Mouse (Mus musculus) neural tube, embryonic 10.5 days (tissue): ENCODE measurements around the gene St3gal3.

ENCODE experiments used
- DNase-seq: peaks from one replicate; pipeline ENCODE4 v3.0.0-alpha.2; 2017; ENCODE audit warnings: low spot score; ENCODE audit errors: extremely low spot score

Gene St3gal3

DNA sequence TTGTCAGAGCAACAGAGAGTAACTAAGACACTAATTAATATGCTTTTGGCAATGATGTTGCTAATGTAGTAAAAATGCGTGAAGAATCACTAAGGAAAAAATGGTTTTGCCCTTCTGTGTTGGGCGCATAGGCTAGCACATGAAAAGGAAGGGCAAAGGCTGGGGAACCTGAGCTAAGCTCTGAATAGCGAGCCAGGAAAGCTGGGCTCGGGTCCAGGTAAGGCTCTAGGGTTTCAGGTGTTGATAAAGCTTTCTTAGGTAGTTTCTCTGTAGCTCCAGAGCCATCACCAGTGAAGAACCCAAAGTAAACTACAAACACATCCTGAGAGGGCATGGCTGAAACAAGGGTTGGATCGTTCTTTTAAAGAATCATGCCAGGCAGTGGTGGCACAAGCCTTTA is 6.8 kb upstream of the St3gal3 start:
- no peak for DNase-seq

DNA sequence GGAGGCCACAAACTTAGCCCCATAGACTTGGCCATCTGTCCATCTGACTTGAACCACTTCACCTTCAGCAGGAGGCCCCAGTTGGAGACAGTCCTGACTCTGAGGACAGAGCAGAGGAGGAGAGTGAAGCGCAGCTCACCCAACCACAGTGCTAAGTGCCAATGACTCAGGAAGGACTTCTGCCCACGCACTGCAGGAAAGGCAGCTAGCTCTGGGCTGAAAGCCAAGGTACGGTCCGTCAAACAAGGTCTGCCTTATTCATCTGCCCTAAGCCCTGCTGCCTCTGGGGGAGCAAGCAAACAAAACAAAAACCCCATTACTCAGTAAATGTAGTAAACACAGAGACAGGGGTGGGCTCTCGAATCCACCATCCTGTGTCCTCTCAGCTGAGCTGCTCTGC is 4.2 kb upstream of the St3gal3 start:
- DNase-seq = no peak

DNA sequence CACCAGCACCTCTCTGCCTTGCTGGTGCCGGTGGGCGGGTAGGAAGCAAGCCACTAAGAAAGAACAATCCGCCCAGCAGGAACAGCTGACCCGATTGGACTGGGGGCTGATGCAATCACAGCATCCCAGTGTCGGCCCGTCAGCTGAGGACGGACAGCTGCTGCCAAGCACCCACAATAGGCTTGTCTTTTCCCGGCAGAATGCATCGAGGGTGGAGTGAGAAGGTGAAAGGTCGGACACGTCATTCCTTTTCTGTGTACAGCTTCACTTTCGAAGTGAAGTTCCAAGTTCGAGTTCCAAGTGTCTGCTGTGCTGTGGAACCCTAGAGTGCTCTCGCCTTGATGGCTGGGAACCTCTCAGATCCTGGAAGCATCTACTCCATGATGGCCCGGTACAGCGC is 3.1 kb upstream of the St3gal3 start:
- no peak for DNase-seq

DNA sequence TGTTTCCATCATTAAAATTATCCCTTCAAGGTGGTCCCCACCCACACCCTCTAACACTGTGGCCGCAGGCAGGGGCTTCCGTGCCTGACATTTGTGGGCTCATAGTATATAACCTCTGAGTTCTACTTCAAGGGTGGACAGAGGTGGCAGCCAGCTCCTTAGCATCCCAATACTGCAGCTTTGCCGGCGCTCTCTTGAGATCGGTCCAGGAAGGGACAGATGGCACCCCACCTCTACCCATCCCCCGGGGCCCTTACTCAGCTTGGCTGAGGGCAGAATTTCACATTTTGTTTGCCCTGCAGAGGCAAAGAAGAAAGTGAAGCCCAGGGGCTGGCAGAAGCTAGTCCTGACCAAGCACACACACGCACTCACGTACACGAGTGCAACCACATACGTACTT is 2.6 kb upstream of the St3gal3 start:
- DNase-seq = no peak

DNA sequence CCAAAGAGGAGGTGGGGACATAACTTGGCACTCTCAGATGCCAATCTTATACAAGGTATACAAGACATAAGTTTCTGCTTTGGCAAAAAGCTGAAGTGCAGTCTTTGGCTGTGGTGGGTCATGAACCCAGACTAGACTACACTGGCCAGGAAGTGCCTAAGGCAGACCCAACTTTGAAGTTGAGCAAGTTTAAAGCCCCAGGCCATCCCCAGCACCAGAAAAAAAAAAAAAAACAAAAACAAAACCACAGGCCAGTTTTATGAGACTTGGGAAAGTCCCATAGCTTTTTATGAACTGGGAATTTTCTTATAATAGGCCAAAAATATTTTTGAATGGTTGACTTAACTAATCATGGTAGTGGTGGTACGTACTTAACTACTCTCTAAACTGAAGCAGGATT is 700 bp upstream of the St3gal3 start:
- DNase-seq = no peak

DNA sequence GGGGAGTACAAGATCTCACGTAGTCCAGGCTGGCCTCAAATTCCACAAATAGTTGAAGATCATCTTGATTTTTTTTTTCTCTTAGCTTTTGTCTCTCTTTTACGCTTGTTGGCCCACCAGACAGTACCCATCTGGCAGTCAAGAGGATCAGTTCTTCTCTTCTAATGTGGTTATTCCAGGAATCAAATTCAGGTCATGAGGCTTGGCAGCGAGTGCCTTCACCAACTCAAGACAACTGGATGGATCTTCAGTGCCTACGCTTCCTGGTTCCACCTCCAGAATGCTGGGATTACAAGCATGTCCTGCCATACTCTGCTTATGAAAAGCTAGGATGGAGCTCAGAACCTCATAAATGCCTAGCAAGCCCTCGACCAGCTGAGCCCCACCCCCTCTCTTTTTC is 3.4 kb downstream of the St3gal3 start:
- DNase-seq = no peak

DNA sequence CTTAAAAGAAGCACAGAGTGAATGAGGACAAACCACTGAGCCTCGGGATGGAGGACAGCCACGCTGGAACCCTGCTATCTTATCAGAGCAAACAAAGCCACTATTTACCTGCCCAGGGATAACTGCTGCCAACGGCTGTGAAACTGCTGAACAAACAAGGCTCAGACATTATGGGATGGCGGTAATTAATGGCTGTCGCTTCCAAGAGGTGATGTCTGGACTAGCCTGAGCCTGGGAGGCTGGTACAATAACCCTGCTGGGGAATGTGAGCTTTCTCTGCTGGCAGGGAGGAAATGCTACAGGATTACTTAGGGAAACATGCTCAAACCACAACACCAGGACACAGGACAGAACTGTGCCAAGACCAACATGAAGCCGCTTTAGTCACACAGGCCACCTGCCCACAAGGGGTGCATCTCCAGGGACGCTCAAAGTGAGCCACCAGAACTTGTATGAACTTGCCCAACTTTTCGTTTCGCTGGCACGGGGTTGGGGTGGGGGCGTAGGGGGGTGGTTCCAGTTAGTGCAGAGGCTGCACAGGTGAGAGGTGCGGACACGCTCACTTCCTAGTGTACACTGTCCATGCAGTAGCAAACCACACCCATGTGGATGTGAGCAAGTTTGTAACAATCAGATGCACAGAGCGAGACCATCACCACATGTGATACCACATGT is 11.5 kb downstream of the St3gal3 start:
- no peak for DNase-seq

DNA sequence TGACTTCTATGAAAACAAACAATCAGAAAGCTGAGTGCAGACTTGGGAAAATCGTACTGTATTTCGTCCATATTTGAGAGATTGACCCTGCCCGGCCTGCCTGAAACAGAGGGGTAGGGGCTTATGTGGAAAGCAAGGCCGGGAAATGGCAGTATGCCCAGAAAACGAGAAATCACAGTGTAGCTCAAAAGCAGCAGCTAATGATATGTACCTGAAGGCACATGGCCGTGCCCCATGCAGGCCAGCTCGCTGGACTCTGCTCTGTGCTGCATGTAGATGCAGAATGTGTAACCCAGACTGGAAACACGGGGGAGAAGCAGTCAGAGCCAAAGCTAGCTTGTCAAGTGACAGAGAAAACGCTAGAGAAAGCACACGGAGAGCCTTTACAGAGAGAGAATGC is 12.6 kb downstream of the St3gal3 start:
- DNase-seq = no peak

DNA sequence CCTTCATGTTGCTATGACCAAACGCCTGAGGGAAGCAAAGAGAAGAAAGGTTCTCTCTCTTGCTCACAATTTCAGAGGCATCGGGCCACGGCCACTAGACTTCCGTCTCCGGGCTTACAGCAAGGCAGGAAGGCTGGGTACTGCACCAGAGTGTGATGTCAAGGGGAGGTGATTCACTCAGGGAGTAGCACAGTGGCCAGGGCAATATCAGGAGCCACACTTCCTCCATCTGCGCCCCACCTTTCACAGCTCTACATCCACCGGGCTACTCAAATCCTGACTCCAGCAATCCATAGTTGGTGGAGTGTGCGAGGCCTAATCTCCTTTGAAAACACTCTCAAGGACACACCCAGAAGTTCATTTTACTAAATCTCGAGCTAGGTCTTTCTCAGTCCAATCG is 17.1 kb downstream of the St3gal3 start:
- no peak for DNase-seq

DNA sequence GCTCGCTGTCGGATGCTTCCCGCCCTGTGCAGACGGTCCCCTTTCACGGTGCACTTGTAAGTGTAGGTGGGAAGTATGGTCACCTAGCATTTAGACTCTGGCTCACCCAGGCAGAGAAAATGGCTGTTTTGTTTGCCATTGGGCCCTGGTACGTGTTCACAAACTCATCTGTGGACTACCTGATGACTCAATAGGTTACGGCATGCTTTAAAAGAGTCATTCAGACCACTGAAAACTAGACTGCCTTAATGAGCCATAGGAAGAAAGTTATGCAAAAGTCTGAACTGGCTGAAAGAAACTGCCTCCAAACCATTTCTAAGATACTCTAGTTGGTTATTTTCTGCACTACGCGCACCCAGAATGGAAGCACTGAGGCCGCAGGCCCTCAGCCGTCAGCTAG is 18.6 kb downstream of the St3gal3 start:
- DNase-seq = no peak

DNA sequence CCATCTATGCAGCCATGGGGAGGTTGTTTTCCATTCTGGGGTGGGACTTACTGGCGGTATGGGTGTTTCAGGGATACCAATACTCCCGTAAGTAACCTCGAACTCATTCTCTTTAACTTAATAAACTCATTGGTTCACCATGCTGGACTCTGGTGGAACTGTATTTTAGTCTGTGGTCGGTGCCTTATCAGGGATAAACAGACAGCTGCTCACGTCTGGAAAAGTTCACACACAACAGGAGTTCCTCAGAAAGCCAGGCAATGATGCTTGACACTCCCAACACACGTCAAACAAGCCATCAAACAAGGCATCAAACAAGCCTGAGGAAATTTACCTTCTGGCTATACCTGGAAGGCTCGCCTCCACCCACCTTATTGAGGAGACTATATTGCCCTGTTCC is 19.6 kb downstream of the St3gal3 start:
- DNase-seq = no peak

DNA sequence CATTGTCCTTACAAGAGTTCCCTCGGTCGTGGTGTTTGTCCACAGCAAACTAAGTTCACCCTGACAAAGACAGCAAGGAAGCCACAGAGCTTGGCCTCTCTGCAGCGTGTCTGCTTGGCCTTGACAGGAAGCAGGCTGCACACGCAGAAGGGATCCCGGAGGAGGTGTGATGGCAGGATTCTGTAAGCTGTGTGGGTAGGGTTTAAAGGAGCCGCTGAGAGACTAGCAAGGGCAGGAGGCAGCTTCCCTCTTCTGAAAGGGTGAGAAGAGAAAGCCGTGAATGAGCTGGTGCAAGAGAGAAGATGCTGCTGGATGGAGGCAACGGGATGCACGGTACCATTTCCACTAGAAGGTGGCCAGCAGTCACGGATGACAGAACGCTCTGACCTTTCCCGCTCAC is 22.1 kb downstream of the St3gal3 start:
- no peak for DNase-seq

DNA sequence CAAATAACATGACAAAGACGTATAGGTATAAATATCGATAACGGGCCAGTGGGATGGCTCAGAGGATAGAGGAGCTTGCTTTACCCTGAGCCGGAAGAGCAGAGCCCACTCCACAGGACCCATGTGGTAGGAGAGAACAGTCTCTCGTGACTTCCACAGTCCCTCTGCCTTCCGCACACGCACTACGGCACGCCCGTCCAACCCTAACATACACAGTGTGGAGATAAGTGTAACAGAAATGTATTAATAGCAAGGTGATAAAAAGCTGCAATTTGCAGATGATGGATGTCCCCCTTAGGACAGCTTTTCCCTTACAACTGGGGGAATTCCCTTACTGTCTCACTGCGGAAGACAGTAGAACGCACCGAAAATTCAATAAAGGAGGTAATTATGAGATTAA is 25.1 kb downstream of the St3gal3 start:
- no peak for DNase-seq

DNA sequence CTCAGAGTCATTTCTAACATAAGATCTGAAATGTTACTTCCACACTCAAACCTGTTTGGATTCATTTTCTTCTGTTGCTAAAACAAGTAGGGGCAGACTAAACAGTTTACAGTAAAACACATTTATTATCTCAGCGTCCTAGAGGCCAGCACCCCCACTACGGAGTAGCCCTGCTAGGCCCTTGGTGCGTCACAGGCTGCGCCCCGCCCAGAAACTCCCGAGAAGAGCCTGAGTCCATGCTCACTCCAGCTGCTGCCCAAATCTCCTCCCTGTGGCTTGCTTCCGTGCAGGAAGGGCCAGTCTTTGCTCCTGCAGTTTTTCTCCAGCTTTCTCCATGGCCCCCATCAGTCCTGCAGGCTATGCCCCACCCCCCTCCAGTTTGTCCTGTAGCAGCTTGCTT is 25.9 kb downstream of the St3gal3 start:
- DNase-seq = no peak

DNA sequence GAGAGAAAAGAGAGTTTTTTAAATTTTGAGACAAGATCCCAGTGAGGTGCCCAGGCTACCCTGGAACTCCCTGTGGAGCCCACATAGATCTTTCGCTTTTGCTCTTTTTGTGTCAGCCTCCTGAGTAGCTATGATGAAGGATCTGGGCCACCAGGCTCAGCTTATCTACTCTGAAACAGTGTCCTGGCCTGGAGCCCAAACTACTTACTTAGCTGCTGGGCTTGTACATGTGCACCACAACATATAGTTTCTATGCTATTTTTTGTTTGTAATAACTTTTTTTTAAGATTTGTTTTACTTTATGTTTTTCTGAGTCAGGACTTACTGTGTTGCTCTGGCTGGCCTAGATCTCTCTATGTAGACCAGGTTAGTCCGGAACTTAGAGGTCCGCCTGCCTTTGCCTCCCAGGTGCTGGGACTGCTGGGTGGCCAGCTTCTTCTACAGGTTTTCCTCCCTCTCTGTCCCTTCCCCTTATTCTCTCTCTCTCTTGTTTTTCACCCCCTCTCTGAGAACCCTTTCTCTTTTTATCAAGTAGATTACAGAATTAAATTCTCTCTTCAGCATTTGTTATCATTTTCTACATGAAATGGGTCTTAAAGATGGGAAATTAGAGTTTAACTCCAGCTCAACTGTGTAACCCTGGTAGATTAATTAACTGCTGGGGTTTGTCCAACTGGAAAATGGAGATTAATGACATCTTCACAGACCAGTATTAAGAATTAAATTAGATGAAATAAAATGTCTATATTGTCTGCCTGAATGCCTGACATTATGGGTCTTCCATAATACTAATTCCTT is 29.3 kb downstream of the St3gal3 start:
- DNase-seq = no peak

DNA sequence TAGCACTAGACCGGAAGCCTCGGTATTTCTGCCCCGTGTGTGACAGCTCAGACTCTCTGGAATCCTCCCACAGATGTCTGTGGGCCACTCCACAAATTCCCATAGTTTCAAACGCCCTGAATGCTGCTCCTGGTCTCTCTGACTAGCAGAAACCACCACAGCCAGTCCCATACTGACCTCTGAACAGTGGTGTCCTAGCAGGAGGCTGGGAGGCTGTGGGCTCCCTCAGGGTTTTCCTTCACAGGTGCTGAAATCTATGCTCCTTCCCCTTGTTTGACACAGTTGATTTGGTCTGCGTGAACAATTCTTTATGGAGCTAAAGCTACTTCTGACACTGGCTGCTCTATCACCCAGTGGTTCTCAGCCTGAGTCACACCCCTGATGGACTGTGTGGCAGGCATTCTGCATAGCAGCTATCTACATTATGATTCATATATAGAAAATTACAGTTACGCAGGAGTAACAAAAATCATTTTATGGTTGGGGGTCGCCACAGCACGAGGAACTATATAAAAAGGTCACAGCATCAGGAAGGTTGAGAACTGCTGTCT is 31.4 kb downstream of the St3gal3 start:
- no peak for DNase-seq

DNA sequence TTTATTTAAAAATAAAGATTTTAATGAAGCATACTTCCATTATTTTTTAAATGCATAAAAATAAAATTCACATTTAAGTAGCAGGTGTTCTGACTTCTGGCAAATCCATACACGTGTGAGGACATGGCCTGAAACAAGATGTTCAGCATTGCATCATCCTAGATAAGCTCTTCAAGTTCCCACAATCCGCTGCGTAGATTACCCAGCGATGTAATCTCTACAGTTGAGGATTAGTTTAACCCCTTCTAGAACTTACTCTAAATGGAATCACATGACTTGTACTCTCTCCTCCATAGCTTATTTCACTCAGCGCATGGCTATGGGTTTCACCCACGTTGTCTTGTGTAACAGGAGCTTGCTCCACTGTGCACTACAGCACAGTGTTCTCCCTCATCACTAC is 33.2 kb downstream of the St3gal3 start:
- DNase-seq = no peak

DNA sequence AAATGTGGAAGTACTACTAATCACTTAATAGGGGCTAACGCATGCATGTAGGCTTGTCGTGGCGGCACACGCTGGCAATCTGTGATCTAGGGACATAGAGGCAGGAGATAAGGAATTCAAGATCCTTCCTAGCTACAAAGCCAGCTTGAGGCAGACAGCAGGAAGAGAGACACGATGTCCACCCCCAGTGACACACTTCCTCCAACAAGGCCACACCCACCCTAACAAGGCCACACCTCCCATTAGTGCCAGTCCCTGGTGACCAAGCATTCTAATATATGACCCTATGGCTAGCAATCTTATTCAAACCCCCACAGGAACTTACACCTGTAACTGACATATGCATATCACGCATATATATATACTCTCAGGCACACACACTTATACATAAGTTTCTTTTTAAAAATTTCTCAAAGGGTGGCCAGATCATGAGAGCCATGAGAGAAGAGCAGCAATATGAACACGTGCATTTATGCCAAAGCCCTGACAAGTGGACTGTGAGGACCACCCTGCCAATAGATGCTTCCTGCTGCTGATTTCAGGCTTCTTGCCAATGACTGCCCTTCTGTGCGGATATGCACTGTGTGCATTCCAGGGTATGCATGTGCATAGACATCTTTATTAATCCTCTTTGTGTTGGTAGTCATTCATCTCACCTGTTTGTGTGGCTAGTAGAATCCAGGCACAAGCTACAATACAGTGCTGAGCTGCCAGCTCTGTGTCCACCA is 34.9 kb downstream of the St3gal3 start:
- no peak for DNase-seq

DNA sequence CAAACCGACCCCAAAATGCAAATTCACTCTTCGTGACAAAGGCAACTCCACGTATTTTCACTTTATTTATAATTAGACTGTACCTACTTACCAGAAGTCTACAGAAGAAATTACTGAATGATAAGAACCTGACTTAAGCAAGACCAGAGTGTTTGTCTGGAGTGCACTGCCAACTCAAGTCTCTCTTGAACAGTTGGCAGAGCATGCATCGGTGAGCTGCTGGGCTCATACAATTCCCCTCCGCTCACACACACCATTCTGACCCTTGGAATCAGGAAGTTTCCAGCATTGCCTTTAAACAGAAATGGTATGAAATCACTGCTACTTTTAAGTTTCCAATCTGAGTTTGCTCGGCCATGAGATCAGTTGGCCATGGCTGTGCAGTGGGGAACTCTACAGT is 36.1 kb downstream of the St3gal3 start:
- DNase-seq = no peak

DNA sequence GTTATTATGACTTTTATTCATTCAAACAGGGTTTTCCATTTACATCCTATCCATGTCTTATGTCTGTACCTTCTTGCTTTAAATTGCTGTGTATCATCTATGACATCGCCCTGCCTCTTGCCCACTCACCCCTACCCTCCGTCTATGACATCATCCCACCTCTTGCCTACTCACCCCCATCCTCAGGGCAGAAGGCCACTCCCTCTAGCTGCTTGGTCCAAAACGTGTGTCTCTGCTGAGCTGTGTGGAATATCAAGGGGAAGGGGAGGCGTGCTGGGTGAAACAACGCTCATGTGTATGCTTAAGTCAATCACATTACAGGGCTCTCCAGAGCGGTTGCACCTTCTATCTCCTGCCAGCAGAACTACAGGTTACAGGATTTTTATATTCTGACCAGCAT is 38.6 kb downstream of the St3gal3 start:
- no peak for DNase-seq

DNA sequence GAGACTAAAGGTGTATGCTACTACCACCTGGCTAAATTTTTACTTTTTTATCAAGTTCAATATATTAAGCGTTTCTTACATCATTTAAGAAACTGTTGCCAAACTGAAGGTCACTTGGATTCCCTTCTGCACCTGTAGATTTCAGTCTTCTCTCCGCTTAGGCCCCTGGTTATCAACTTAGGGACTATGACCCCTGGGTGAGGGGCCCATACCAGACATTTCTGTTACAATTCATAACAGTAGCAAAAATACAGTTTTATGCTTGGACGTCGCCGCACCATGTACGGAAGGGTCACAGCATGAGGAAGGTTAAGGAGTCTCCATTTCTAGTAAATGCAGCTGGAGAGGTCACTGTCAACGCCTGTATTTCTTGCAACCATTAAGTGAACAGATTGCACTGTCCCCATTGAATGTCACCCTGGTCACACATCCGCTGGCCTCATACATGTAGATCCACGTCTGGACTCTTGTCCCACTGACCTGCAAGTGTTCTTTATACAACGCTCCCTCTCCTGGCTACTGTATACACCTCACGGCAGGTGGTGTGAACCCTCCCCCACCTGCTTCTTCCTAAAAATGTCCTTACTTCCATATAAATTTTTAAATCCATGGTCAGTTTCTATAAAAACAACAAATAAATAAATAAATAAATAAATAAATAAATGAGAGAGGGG is 41.8 kb downstream of the St3gal3 start:
- DNase-seq = no peak

DNA sequence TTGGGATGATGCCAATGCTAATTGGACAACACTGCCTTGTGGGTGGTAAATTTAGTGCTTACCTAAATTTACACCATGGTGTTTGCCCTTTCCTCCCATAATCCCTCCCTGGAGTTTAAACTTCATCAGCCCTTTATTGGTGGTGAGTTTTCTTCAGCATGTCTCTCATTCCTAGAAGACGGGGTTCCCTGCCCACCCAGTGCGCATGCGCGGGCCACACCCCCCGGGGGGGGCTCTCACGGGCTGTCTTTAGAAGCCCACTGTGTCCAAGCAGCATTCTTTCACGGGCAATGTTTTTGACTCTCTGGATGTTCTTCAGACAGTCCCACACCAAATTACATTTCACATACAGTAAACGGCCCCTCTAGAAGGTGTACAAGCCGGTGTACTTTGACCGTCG is 44.3 kb downstream of the St3gal3 start:
- DNase-seq = no peak
